Mouse (Mus musculus): ENCODE measurements around the gene Cdkal1.

- TF ChIP-seq CTCF (IDR thresholded peaks at IDR 0.05; ENCODE audit: borderline replicate concordance, extremely low read depth, insufficient read depth, insufficient read length) = no peak
- TF ChIP-seq POLR2A (IDR thresholded peaks at IDR 0.05; ENCODE audit: borderline replicate concordance, extremely low read depth, insufficient read depth, insufficient read length, poor library complexity, severe bottlenecking) = no peak
Measured at GRCm38 (mm10) chr13:29184545-29184944, 670.9 kb downstream of the Cdkal1 start.

Measured in brain, embryonic 14.5 days (tissue).